Mouse (Mus musculus) activated CD4-positive, CD25-positive, alpha-beta regulatory T cell, adult 4 months (primary cell): ENCODE measurements around the gene Vmn1r25. TPM values are rescaled to one million over a fixed set of nuclear protein-coding genes. Genes with fewer than 3 reads are reported as not detected.
"Not testable (repeated sequence)": the region's sequence is repeated elsewhere in the genome, so short reads cannot be mapped to it uniquely, and the experiment has no call there.

ENCODE experiments used
- ATAC-seq: one replicate; pipeline ENCODE4 v1.8.0; 2017
- polyA plus RNA-seq, 2 experiments: library from polyadenylated mRNA; unstranded; fragments of 100-300 nt; shearing (Covaris generic); gene quantifications; one replicate each; pipeline ENCODE4 v1.2.1; 2017

Gene Vmn1r25
- polyA plus RNA-seq, result not detected

DNA sequence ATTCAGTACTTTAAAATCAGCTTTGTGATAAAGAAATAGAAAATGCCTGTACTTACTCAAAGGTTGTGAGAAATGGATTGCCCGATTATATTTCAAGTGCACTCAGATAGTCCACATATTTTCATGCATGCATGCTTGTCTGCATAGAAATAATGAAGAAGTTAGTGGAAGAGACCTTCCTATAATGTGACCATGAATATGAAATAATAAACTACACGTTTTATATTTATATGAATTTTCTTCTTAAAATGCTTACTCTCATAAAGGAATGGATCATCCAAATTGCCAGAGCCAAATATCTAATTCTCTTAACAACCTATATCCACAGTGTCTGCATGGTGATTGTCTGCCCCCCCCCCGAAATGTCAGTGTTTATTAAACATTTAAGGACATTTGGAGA, at the start of gene Vmn1r25:
Gene Vmn1r25, minus strand, starts transcription at position 101 of the 400 bp plus-strand sequence.
- no peak for ATAC-seq

DNA sequence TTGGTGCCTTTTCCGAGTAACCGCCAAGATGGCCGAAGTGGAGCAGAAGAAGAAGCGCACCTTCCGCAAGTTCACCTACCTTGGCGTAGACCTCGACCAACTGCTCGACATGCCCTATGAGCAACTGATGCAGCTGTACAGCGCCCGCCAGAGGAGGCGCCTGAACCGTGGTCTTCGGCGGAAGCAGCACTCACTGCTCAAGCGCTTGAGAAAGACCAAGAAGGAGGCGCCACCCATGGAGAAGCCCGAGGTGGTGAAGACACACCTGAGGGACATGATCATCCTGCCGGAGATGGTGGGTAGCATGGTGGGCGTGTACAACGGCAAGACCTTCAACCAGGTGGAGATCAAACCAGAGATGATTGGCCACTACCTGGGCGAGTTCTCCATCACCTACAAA, 36.9 kb upstream of the Vmn1r25 start:
- not testable (repeated sequence) for ATAC-seq

DNA sequence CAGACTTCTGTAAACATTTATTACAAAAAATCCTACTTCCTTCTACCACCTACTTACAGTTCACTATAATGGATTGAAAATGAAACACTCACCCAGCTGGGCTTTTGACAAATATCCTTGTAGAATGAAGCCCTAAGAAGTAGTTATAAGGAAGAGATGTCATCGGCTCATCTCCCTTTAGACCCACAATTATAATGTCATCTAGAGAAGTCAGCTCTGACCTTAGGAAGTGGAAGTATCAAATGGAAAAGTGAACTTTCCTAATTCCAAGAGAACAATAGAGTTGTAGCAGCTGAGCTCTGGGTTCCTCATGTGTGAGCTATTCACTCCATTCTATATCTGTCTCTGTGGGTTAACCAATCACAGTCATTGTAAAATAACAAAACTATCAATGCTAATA, 34.4 kb upstream of the Vmn1r25 start, which contains the start of gene Vmn1r26:
Gene Vmn1r26, minus strand, starts transcription at position 101 of the 400 bp plus-strand sequence.
- ATAC-seq, result no peak

DNA sequence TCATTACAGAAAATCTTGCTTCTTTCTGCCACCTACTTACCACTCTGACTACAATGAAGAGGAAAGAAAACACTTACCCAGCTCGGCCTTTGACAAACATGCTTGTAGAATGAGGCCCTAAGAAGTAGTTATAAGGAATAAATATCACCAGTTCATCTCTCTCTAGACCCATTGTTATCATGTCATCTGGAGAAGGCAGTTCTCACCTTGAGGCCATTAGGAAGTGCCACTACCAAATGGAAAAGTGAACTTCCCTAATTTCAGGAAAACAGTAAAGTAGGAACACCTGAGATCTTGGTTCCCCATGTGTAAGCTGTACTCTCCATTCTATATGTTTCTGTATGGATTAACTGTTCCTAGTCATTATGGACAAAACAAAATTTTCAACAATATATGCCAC, 19.2 kb downstream of the Vmn1r25 start, which contains the start of gene Vmn1r24:
Gene Vmn1r24, minus strand, starts transcription at position 101 of the 400 bp plus-strand sequence.
- not testable (repeated sequence) for ATAC-seq

Other genes with a start within 250 kb of the Vmn1r25 start
- 10 to 100 TPM; 10.6 to 12.8 TPM for gene Vopp1, start 155.7 kb downstream of the Vmn1r25 start, polyA plus RNA-seq
- gene Vmn1r21, start 130.5 kb downstream of the Vmn1r25 start, polyA plus RNA-seq, result not detected
- not detected for gene Vmn1r22, start 72.8 kb downstream of the Vmn1r25 start, polyA plus RNA-seq
- not detected for gene Vmn1r23, start 54.0 kb downstream of the Vmn1r25 start, polyA plus RNA-seq
- gene Vmn1r24, start 19.3 kb downstream of the Vmn1r25 start, polyA plus RNA-seq, result not detected
- under 1 TPM in 1 of 2 experiments, not detected in 1; 0.17 TPM for gene Vmn1r26, start 34.3 kb upstream of the Vmn1r25 start, polyA plus RNA-seq
- gene Vmn1r27, start 238.0 kb upstream of the Vmn1r25 start, polyA plus RNA-seq, result not detected